Mouse (Mus musculus): ENCODE data around the gene Fam171a2. TPM values are rescaled to one million over a fixed set of nuclear protein-coding genes. Genes with fewer than 3 reads are reported as not detected.

Gene Fam171a2
- polyA plus RNA-seq, 1 experiment from 2014 or later = 0.79 TPM

DNA sequence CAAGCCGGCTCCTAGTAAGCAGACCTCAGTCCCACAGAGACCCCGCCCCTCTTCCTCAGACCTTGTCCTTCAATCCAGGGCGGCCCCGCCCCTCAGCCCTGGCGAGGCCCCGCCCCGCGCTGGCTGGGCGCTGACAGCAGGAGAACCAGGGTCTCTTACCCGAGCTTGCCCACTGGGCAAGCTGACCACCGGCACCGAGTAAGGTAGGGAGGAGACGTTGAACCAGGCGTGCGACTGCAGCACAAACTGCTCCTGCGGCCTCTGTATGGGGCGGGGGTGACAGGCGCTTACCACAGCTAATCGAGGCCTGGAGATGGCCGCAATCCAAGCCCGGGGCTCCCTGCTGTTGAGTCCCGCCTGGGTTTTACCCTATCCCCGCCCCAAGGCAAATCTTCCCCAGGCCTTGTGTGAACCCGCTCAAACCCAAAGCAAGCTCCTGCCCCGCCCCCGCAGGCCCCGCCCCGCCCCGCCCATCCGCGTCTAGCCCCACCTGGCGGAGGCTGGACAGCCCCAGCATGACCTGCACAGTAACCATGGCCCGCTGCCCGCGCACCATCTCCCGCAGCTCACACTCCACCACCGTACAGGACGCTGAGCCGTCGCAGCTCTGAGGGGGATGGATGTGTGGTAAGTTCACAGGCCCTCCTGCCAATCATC, 8.4 kb upstream of the Fam171a2 start:
- peak; percentile 42 for DNase-seq (ENCODE audit: low spot score)

DNA sequence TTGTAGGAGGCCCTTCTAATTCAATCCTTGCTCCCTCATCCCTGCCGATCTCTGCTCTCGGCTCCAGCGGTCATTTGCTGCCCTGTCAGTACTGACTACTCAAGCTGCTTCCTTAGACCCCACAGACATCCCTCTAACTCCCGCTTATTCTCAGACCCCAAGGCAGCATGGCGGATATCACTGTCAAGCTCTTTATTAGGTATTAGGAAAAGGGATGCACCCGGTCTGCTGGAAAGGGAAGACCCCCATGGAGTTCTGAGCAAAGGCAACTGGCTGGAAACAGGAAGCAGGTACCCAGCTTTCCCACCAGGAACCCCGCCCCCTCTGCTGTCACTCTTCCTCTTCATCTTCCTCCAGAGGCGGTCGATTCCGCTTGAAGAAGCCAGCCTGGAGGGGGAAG, 5.6 kb upstream of the Fam171a2 start:
- DNase-seq (ENCODE audit: low spot score) = no peak

DNA sequence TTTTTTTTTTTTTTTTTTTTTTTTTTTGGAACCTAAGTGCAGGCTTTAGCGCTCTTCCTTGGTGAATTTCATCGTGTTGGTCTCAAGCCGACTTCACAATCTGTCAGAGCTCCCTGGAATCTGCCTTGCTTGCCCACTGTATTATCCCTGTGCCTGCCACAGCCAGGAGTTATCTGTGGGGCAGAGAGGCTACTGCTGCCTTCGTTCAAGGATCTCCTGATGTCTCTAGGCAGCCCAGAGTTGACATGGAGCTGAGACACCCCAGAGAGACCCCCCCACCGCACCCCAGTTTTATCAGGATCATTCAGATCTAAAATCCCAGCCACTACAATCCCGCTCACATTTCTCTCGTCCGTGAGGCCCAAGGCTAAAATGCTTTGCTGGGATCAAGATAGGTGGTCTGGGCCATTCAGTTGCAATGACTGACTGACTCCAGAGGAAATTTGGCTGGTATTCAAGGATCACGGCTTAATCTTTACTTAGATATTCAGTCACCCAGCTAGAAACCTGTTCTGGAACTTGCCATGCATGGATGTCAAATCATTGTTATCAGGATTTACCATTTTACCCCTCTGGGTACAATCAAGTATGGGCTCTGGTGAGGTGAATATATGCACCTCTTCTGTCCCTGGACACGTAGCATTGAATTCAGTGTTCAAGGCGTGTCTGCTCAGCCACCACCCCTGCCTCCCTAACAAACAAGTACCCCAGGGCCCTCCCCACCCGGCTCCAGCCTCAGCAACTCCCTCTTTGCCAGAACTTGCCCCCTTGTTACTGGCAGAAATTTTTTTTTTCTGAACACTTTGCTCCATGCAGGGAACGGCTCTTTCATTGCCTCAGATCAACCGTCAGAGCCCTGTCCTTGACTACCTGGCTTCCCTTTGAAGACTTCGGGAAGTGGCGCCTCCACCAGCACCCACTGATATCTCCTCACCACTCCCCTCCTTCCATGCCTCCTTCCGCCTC, 1.8 kb upstream of the Fam171a2 start:
- no peak for DNase-seq (ENCODE audit: low spot score)

- DNase-seq (ENCODE audit: low spot score) = no peak
Observed at GRCm38 (mm10) chr11:102448327-102448726, 845 bp upstream of the Fam171a2 start.

- DNase-seq (ENCODE audit: low spot score) = no peak
Observed at GRCm38 (mm10) chr11:102446581-102447461, 661 bp downstream of the Fam171a2 start.

- DNase-seq (ENCODE audit: low spot score) = no peak
Observed at GRCm38 (mm10) chr11:102445891-102446361, 1.6 kb downstream of the Fam171a2 start.

DNA sequence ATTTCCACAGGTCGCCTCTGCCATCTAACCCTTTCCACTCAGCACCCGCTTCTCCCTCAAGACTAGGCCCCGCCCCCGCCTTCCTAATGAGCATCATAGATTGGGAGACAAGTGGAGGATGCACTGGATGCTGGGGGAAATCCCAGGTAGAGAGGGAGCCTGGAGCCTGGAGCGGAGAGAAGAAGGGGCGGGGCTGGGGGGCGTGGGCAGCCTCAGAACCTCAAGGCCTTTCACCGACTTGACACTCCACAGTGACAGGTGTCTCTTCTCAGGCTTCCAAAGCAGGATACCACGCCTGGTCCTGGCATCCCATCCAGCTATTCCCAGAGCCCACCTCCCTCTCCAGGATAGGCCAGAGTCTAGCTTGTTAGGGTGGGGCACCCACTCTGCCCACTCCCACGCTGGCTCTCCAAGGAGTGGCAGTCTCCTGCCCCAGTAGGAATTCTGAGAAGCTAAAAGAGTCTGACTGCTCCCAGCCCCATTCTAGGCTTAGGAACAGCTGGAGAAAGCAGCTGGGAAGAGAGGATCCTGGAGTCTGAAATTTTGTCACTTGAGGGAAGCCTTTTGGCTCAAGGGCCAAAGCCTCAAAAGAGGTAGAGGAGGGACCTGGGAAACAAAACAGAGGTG, 2.1 kb downstream of the Fam171a2 start:
- no peak for DNase-seq (ENCODE audit: low spot score)

GRCm38 (mm10) chr11:102444781-102445180, 2.7 kb downstream of the Fam171a2 start:
- no peak for DNase-seq (ENCODE audit: low spot score)

DNA sequence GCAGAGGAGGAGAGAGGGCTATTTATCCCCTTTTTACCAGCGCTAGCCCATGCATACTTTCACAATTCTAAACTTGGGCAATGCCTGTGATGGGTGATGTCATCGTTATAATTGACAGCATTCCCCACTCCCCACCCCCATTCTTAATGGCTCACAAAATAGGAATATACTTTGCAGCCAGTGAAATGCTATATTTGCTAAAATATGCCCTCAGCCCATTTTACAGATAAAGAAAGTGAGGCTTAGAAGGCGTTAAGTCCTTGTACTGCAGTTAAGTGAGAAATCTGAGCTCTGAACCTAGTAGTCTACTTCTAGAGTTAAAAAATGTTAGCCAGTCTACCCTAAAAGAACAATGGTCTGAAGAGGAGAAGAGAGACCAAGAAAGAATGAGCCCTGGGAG, 3.2 kb downstream of the Fam171a2 start:
- DNase-seq (ENCODE audit: low spot score) = no peak

DNA sequence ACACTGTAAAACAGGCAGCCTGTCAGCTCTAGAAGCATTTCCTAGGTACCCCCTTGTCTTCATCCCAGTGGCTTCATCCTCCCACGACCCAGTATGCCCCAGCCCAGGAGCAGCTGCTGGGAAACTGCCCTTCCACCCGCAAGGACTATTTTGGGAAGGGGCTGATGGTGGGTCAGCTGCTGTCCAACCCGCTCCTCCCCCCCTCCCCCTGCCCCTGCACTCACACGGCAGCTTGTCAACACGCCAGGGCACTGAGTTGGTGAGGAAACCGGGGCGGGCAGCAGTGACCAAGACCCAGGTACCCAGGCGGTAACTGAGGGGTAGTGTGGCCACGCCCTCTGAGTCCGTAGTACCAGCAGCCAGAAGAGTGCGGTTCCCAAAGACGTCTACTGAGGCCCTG, 3.7 kb downstream of the Fam171a2 start:
- DNase-seq (ENCODE audit: low spot score) = no peak

DNA sequence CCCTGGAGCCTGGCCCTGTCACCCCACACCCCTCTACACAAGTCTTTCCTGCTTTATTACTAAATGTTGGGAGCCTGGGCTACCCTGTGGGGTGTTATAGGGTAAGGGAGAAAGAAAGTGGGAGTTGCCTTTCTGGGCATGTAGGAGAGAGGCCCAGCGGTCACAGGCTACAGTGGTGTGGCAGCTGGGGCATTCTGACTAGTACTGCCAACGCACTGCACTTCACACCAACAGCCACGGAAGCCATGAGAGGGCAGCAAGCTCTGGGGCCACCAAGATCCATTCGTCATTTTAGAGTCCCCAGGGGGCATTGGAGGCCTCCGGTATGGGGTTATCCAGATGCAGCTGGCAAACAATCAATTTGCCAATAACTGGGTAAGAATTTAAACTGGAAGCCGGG, 5.4 kb downstream of the Fam171a2 start:
- no peak for DNase-seq (ENCODE audit: low spot score)

GRCm38 (mm10) chr11:102441434-102441833, 6.0 kb downstream of the Fam171a2 start:
- no peak for DNase-seq (ENCODE audit: low spot score)

DNA sequence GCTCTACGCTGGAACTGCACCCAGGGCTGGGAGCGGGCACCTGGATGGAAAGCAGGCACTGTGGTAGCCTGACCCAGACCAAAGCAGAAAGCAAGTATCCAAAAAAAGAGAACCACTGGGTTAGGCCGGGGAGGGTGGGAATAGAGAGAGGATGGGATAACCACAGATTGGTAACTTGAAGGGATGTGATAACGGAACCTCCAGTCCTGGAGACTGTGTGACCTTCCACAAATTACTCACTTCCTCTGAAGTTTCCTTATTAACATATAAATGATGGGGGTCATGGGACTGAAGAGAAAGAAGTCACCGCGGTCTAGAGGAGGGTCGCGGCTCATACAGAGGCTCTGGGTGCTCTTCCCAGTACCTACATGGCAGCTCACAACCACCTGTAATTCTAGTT, 7.2 kb downstream of the Fam171a2 start:
- no peak for DNase-seq (ENCODE audit: low spot score)

- no peak for DNase-seq (ENCODE audit: low spot score)
Observed at GRCm38 (mm10) chr11:102439093-102440082, 8.1 kb downstream of the Fam171a2 start.

DNA sequence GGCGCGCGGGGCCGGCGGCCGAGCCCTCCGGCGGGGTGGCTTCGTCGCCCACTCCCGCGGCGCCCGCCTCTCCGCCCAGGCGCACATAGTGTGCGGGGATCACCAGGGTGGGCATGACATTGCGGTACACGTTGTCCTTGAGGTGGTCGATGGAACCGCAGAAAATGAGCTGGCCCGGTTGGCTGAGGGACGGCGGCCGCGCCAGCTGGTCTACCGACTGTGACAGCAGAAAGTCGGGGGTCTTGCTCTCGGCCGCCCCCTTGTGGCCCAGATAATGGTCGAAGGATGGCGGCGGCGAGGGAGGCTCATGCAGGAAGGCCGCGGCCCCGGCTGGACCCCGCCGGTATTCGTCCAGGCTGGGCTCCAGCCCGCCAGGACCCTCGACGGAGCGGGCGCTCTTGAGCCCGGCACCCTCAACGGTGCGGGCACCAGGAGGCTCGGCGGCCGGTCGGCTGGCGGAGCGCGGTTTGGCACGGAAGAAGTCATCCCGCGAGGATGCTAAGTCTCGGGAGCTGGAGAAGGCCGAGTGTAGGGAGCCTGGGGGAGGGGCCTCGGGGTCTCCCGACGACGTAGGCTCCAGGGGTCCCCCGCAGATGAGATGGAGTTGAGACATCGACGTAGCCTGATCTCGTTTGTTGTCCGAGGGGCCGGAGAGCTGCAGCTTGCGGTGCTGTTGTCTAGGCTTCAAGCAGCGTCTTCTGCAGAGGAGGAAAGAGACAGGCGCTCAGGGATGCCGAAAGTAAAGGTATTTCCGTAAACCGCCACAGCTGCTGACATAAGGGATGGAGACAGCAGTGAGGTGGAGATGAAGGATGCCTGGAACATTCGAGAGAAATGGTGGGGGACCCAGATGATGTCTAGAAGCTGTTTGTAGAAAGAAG, 9.0 kb downstream of the Fam171a2 start:
- DNase-seq (ENCODE audit: low spot score) = peak; percentile 66

DNA sequence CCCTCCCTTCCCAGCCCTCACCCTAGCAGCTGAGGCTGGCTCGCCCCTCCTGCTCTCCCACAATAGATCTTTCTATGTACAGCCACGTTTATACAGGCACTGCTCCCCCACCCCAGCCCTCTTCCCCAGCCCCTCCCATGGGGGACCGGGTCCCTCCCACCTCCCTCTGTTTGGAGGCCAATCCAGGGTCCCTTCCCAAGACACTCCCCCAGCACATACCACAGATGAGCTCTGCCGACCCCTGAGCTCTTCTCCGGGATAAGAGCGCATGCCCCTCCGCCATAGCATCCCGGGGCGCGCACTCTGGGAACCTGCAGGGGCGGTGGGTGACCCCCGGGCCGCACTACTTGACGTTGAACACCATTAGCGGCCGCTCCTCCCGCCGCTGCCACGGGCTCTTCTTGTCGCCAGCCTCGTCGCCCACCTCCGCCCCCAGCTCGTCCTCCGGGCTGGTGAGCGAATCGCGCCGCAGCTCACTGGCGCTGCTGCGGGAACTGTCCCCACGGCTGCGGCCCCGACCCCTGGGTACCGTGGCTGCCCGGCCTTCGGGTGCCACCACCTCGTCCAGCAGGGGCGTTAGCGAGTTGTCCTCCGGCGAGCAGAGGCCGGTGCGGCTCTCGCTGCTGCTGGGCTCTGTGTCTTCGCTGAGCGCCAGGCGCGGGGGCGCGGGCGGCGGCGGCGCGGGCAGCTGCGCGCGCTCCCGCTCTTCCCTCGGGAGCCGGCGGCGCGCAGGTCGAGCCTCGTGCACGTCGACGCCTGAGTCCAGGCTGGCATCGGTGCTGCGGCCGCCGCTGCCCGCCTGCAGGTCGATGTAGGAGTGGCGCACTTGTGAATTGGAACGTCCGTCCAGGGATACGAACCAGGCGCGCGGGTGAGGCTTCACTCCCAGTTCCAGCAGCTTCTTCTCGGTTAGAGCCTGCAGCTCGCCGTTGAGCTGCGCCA, 10.1 kb downstream of the Fam171a2 start:
- peak; percentile 15 for DNase-seq (ENCODE audit: low spot score)

DNA sequence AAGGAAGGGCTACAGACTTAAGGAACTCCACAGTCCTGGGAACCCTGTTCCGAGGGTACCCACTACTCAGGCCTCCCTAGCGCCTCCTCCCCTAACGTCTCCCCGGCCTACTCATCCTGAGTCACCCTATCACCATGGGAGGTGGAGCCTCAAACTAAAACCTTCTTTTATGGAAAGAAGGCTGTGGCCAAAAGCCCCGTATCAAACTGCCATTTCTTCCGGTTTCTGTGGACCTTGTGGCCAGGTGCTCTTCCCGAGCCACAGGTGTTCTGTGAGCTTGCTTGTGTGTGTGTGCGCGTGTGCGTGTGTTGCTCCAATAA, 11.1 kb downstream of the Fam171a2 start:
- DNase-seq (ENCODE audit: low spot score) = no peak

Measured in thymus, postnatal 0 days (tissue).